Mouse (Mus musculus): ENCODE results near the gene Hbs1l. TPM values are rescaled to one million over a fixed set of nuclear protein-coding genes. Genes with fewer than 3 reads are reported as not detected.

Gene Hbs1l
- polyA plus RNA-seq (2012; rRNA removed; ENCODE audit: low replicate concordance) = 14.1 and 17.6 TPM in 2 replicates

GRCm38 (mm10) chr10:21295759-21296621 lies at the start of gene Hbs1l:
Gene Hbs1l, plus strand, starts transcription at chr10:21295979.

DNA sequence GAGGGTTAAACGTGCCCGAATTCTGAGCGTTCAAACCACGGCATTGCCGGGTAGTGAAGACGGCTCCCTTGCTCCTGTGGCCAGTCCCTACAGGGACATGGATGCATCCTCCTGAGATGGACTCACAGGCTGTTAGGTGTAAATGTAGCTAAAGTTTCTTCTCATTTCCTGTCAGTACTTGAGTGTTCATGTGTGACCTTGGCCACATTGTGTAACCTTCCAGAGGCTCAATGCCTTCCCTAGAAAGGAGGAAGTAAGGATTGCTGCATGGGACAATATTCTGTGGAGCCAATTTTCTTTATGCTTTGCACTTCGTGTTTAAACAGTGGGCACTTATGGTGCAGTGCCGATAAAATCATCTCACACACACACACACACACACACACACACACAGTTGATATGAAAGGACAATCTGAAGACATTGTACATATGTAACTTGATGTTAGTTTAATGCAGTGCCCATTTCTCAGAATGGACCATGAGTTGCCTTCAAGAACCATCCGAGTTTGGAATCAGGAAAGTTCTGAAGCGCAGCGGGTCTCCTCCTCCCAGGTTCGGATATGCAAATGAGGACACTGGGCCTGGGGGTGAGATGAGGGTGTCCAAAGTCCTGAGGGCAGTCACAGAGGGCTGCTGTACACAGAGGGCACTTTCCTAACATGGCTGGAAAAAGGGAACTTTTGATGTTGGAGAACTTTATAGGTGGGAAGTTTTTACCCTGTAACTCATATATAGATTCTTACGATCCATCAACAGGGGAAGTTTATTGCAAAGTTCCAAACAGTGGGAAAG lies 81.1 kb downstream of the Hbs1l start, which contains the start of gene Aldh8a1:
Aldh8a1 (plus strand) TSS at position 610 of the 792 bp plus-strand sequence.

Other genes starting within 250 kb of the Hbs1l start
- gene Myb, start 135.0 kb upstream of the Hbs1l start, polyA plus RNA-seq (2012; rRNA removed; ENCODE audit: low replicate concordance) = 0.39 and 3.5 TPM in 2 replicates
- gene Aldh8a1, start 81.3 kb downstream of the Hbs1l start, polyA plus RNA-seq (2012; rRNA removed; ENCODE audit: low replicate concordance) = not detected in 2 replicates

All from subcutaneous adipose tissue, adult 2 months (tissue).